Mouse (Mus musculus) regulatory T cell (primary cell): ENCODE measurements around the gene Rcan1.

Experiments used
- in situ Hi-C: fragments of 300-600 bp; cut with MboI, MseI; formaldehyde crosslinking; loops from one replicate; pipeline ENCODE4 v1.15.1; 2025; ENCODE audit warnings: high pct_unique_total_duplicates

Gene Rcan1

GRCm38 (mm10) chr16:92470706-92471105 lies at the start of gene Rcan1:
Gene Rcan1, minus strand, starts transcription at chr16:92470867.
- in situ Hi-C loops, result no loop called here

- in situ Hi-C loops, result loop anchor here (10.0 kb wide), 2 partner anchors 1025 to 1355 kb away; no protein-coding TSS in a partner anchor
Observed at GRCm38 (mm10) chr16:92519820-92520492, 49.3 kb upstream of the Rcan1 start.

- in situ Hi-C loops, result loop anchor here (10.0 kb wide), 1 partner anchor 1354 kb away; no protein-coding TSS in a partner anchor
Observed at GRCm38 (mm10) chr16:92518718-92519117, 48.1 kb upstream of the Rcan1 start.

- in situ Hi-C loops, result loop anchor here (10.0 kb wide), 1 partner anchor 1351 kb away; no protein-coding TSS in a partner anchor
Observed at GRCm38 (mm10) chr16:92516139-92516538, 45.5 kb upstream of the Rcan1 start.

GRCm38 (mm10) chr16:92514896-92515295 lies 44.2 kb upstream of the Rcan1 start:
- in situ Hi-C loops, result loop anchor here (10.0 kb wide), 1 partner anchor 1350 kb away; no protein-coding TSS in a partner anchor

- in situ Hi-C loops, result loop anchor here (10.0 kb wide), 1 partner anchor 1347 kb away; no protein-coding TSS in a partner anchor
Observed at GRCm38 (mm10) chr16:92511773-92512391, 41.2 kb upstream of the Rcan1 start.

- in situ Hi-C loops, result loop anchor here (10.0 kb wide), 1 partner anchor 1346 kb away; no protein-coding TSS in a partner anchor
Observed at GRCm38 (mm10) chr16:92510835-92511772, 40.4 kb upstream of the Rcan1 start.

- in situ Hi-C loops, result no loop called here
Observed at GRCm38 (mm10) chr16:92507573-92507972, 36.9 kb upstream of the Rcan1 start.

GRCm38 (mm10) chr16:92503105-92503504 lies 32.4 kb upstream of the Rcan1 start:
- in situ Hi-C loops, result no loop called here

GRCm38 (mm10) chr16:92500534-92500933 lies 29.9 kb upstream of the Rcan1 start:
- in situ Hi-C loops, result no loop called here

- in situ Hi-C loops, result no loop called here
Observed at GRCm38 (mm10) chr16:92499324-92499723, 28.7 kb upstream of the Rcan1 start.

GRCm38 (mm10) chr16:92498589-92498981 lies 27.9 kb upstream of the Rcan1 start:
- in situ Hi-C loops, result no loop called here

GRCm38 (mm10) chr16:92497851-92498588 lies 27.4 kb upstream of the Rcan1 start:
- in situ Hi-C loops, result no loop called here

GRCm38 (mm10) chr16:92489356-92489755 lies 18.7 kb upstream of the Rcan1 start:
- in situ Hi-C loops, result no loop called here

- in situ Hi-C loops, result no loop called here
Observed at GRCm38 (mm10) chr16:92488456-92488855, 17.8 kb upstream of the Rcan1 start.

- in situ Hi-C loops, result no loop called here
Observed at GRCm38 (mm10) chr16:92487489-92487888, 16.8 kb upstream of the Rcan1 start.

- in situ Hi-C loops, result no loop called here
Observed at GRCm38 (mm10) chr16:92487086-92487485, 16.4 kb upstream of the Rcan1 start.

- in situ Hi-C loops, result no loop called here
Observed at GRCm38 (mm10) chr16:92485436-92485835, 14.8 kb upstream of the Rcan1 start, which contains the start of gene Clic6. Gene Clic6, plus strand, starts transcription at chr16:92485736.

- in situ Hi-C loops, result no loop called here
Observed at GRCm38 (mm10) chr16:92478561-92479150, 8.0 kb upstream of the Rcan1 start.

GRCm38 (mm10) chr16:92475093-92475860 lies 4.6 kb upstream of the Rcan1 start:
- in situ Hi-C loops, result no loop called here
